Mouse (Mus musculus) adrenal gland, adult 8-10 months (tissue): ENCODE results near the gene Ddah2. TPM values are rescaled to one million over a fixed set of nuclear protein-coding genes. Genes with fewer than 3 reads are reported as not detected.

Source experiments
- DNase-seq: peaks from one replicate; pipeline ENCODE4 v3.0.0; 2022
- total RNA-seq, 4 experiments: library from RNA; stranded (reverse); gene quantifications; 2 replicates each; pipeline ENCODE4 v1.2.4; 2022

Gene Ddah2
- 10 to 100 TPM; 12.4 to 29.5 (median 21.6) TPM for total RNA-seq

GRCm38 (mm10) chr17:35058911-35059892 lies at the start of gene Ddah2:
Gene Ddah2 (plus strand): TSS chr17:35059035.
- DNase-seq, result peak; percentile 75

GRCm38 (mm10) chr17:35009586-35009985 lies 49.2 kb upstream of the Ddah2 start:
- no peak for DNase-seq

GRCm38 (mm10) chr17:35011440-35011839 lies 47.4 kb upstream of the Ddah2 start:
- DNase-seq, result no peak

- DNase-seq, result no peak
Measured at GRCm38 (mm10) chr17:35012430-35012829, 46.4 kb upstream of the Ddah2 start.

GRCm38 (mm10) chr17:35013221-35013620 lies 45.6 kb upstream of the Ddah2 start:
- DNase-seq, result no peak

GRCm38 (mm10) chr17:35015296-35015695 lies 43.5 kb upstream of the Ddah2 start:
- no peak for DNase-seq

- no peak for DNase-seq
Measured at GRCm38 (mm10) chr17:35016376-35016775, 42.5 kb upstream of the Ddah2 start, which contains the start of gene Vwa7. Gene Vwa7 (plus strand): TSS chr17:35016579.

GRCm38 (mm10) chr17:35016791-35017705 lies 41.8 kb upstream of the Ddah2 start:
- no peak for DNase-seq

- DNase-seq, result no peak
Measured at GRCm38 (mm10) chr17:35017706-35018030, 41.2 kb upstream of the Ddah2 start.

- no peak for DNase-seq
Measured at GRCm38 (mm10) chr17:35018171-35018570, 40.7 kb upstream of the Ddah2 start.

- DNase-seq, result no peak
Measured at GRCm38 (mm10) chr17:35019894-35020293, 38.9 kb upstream of the Ddah2 start.

GRCm38 (mm10) chr17:35020551-35020950 lies 38.3 kb upstream of the Ddah2 start:
- DNase-seq, result no peak

- DNase-seq, result peak; percentile 76
Measured at GRCm38 (mm10) chr17:35021163-35021808, 37.5 kb upstream of the Ddah2 start.

GRCm38 (mm10) chr17:35021842-35022477 lies 36.9 kb upstream of the Ddah2 start:
- DNase-seq, result no peak

- DNase-seq, result no peak
Measured at GRCm38 (mm10) chr17:35022541-35023060, 36.2 kb upstream of the Ddah2 start.

GRCm38 (mm10) chr17:35023221-35023620 lies 35.6 kb upstream of the Ddah2 start:
- no peak for DNase-seq

GRCm38 (mm10) chr17:35023756-35024155 lies 35.1 kb upstream of the Ddah2 start:
- no peak for DNase-seq

GRCm38 (mm10) chr17:35024261-35024660 lies 34.6 kb upstream of the Ddah2 start:
- no peak for DNase-seq

- no peak for DNase-seq
Measured at GRCm38 (mm10) chr17:35024691-35025488, 33.9 kb upstream of the Ddah2 start.

- no peak for DNase-seq
Measured at GRCm38 (mm10) chr17:35026206-35026605, 32.6 kb upstream of the Ddah2 start.
